Mouse (Mus musculus): ENCODE measurements at regions not wholly inside any gene's neighbourhood (a gene's known extent, or its start where the extent isn't known, plus 50 kb on each side); places are given as distances from the start of the nearest gene placed in this dataset.

DNA sequence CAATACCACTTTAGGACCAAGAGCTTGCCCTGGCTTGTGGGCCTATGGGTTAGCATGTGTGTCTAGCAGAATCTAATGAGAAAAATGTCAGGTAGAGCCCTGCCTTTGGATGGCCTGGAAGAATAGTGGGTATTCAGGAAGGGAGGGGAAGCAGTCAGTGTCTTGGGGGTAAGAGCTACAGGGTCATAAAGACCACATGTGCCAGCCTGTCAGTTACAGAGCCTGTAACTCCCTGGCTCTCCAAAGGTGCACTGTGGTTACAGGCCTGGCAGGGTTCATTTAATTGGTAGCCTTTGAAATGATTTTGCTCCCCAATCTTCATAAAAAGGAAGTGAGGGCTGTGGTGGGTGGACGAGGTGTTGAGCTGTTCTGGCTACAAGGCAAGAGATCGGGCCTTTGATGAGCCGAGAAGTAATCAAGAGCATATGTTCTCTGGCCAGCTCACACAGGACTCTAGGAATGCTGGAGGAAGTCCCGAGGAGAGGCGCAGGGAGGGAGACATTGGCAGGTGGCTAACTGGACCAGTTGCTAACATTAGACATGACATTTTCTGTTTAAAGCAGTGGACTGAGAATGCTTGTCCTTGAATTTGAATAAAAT is 326.9 kb downstream of the Fam49a start:
- intact Hi-C loops (cut with DNase I): no loop called here
- DNase-seq: peak; percentile 20 to 25

DNA sequence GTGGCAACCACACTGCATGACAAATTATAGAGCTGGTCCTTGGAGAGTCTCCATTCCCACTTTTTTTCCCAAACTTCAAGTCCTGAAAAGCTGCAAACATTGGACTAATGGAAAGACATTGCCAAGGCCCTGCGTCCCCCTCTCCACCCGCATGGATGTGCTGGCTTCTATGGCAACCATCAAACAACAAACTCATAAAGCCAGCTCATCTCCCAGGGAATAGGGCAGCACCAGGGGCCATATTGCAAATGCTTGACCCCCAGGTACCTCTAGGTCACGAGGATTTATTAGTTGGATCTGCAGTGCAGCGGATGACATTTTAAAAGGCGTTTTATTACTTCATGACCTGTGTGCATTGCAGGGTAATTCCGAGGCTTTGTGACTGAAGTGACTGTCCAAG is 324.5 kb downstream of the Fam49a start:
- intact Hi-C loops (cut with DNase I): no loop called here
- DNase-seq: no peak

- no peak for DNase-seq
- intact Hi-C loops (cut with DNase I): no loop called here
These were observed 319.6 kb downstream of the Fam49a start for GRCm38 (mm10) chr12:12581271-12582186.

GRCm38 (mm10) chr12:12580763-12581178 is 318.8 kb downstream of the Fam49a start:
- intact Hi-C loops (cut with DNase I): no loop called here
- DNase-seq: peak in 1 of 2 experiments; percentile 4

DNA sequence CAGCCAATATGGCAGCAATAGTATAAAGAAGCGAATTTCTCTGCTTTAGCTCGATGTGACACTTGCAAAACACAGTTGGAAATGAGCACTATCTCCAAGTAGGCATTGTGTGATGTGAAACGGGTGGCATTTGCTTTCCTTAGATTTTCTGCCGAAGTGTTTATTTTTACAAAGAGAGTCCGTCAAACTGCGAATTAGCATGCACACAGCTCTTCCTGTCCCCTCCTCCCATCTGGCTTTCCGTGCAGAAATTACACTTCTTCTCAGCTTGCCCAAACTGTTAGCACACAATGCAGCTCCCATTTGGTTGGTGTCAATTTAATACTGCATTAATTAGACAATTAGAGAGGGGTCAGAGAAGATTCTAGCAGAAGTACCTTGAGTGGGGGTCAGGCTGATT is 316.3 kb downstream of the Fam49a start:
- intact Hi-C loops (cut with DNase I): no loop called here
- no peak for DNase-seq

- intact Hi-C loops (cut with DNase I): no loop called here
- DNase-seq: no peak
These were observed 308.8 kb downstream of the Fam49a start for GRCm38 (mm10) chr12:12570563-12571251.

DNA sequence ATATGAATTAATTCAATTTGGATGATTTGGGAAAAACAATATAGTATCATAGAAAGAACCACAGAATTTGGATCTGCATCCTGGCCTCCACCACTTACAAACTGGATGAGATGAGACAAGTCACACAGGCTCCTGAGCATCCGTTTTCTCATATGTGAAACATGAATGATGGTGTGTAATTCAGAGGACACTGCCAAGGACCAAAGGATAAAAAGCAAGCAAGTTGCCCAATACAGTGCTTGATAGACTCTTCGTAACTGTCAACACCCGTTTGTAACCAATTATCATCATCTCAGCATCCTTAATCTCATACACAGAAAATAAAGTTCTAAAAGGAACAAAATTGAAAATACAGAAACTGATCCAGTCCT is 305.8 kb downstream of the Fam49a start:
- intact Hi-C loops (cut with DNase I): no loop called here
- no peak for DNase-seq

DNA sequence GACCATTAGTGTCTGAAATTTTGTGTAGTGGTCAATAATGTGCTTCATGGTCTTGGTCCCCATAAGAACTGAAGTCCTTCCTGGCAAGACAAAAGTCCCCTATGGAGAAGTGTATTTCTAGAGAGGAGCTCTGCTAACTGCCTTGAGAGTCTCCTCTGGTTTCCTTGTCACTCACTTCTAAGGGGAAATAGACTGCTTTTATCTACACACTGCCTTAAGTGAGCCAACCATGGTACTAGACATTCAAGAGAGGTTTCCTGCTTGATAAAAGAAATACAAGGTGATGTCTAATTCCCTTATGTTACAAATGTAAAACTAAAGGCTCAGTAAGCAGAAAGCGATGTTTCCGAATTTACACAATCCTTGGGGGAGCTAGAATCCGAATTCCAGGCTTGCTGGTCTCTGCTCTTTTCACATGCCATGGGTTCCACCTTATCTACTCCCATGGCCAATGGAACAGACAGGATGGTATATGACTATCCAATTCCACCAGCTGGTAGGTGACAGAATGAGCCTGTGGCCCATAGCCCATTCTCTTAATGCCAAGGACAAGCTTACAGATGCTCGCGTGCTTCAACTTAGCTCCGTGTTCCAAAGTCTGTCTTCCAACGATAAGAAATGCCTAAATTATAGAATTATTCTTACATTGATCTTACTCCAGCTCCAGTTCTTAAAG is 305.3 kb downstream of the Fam49a start:
- intact Hi-C loops (cut with DNase I): no loop called here
- DNase-seq: no peak

GRCm38 (mm10) chr12:12562267-12562666 is 300.3 kb downstream of the Fam49a start:
- intact Hi-C loops (cut with DNase I): no loop called here

GRCm38 (mm10) chr12:12551818-12552217 is 289.9 kb downstream of the Fam49a start:
- intact Hi-C loops (cut with DNase I): no loop called here

More at GRCm38 (mm10) chr12:12562267-12562666, 300.3 kb downstream of the Fam49a start:
- DNase-seq: no peak

GRCm38 (mm10) chr12:12549649-12550048 is 287.7 kb downstream of the Fam49a start:
- DNase-seq: no peak
- intact Hi-C loops (cut with DNase I): no loop called here

More at GRCm38 (mm10) chr12:12551818-12552217, 289.9 kb downstream of the Fam49a start:
- no peak for DNase-seq

- intact Hi-C loops (cut with DNase I): no loop called here
- no peak for DNase-seq
These were observed 286.7 kb downstream of the Fam49a start for GRCm38 (mm10) chr12:12548688-12549087.

- intact Hi-C loops (cut with DNase I): no loop called here
- DNase-seq: no peak
These were observed 285.5 kb downstream of the Fam49a start for GRCm38 (mm10) chr12:12547477-12547876.

- no peak for DNase-seq
- intact Hi-C loops (cut with DNase I): no loop called here
These were observed 284.6 kb downstream of the Fam49a start for GRCm38 (mm10) chr12:12546372-12547031.

- intact Hi-C loops (cut with DNase I): no loop called here
- DNase-seq: peak in 1 of 2 experiments; percentile 12
These were observed 279.4 kb downstream of the Fam49a start for GRCm38 (mm10) chr12:12541076-12542070.

GRCm38 (mm10) chr12:12539291-12539690 is 277.4 kb downstream of the Fam49a start:
- no peak for DNase-seq
- intact Hi-C loops (cut with DNase I): no loop called here

DNA sequence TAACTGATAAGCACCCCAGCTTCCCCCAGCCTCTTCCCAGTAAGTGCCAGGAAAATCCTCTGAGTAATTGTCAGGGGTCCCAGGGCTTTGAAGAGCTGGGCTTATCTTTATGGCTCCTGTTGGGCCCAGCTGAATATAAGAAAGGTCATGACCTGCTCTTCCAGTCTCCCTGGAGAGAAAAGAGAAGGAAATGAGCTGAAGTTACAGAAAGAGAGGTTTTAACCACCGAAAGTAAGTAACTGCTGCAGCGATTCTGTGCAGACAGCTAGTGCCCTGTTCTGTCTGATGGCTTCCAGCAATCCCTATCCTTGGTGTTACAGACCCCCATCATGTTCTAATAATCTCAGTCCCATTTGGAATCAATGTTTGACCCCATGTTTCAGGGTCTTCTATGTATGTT is 272.8 kb downstream of the Fam49a start:
- DNase-seq: no peak
- intact Hi-C loops (cut with DNase I): no loop called here

- intact Hi-C loops (cut with DNase I): no loop called here
- DNase-seq: no peak
These were observed 268.9 kb downstream of the Fam49a start for GRCm38 (mm10) chr12:12530796-12531195.

DNA sequence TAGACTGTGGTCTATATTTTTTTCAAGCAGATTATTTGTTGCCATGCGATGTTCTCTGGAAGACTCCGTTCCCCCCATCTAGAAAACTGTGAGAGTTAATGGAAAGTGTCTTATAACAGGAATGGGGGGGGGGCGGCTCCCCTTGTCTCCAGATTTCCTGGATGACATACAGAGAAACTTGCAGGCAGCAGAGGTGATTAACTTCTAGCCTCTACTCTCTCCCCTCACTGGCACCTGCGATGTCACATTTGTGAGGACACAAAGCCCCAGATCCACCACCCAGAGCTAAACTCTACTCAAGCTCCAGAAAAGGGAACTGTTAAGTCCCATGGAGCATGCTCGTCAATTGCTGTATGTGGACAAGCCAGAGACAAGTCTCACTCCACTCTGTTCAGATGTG is 267.6 kb downstream of the Fam49a start:
- DNase-seq: no peak
- intact Hi-C loops (cut with DNase I): no loop called here

Measured in heart, postnatal 10 days (tissue).